Mouse (Mus musculus): ENCODE data around the gene Mmp25.
"Not testable (repeated sequence)": the region's sequence is repeated elsewhere in the genome, so short reads cannot be mapped to it uniquely, and the experiment has no call there.

The Mmp25 gene

GRCm38 (mm10) chr17:23601836-23602585 lies 43.1 kb downstream of the Mmp25 start:
- DNase-seq (ENCODE audit: extremely low read depth, low read depth, low spot score) = no peak

GRCm38 (mm10) chr17:23600641-23601622 lies 44.1 kb downstream of the Mmp25 start, which contains the start of gene Zscan10:
Zscan10 (plus strand) TSS chr17:23600856.
- DNase-seq (ENCODE audit: extremely low read depth, low read depth, low spot score) = no peak

- no peak for DNase-seq (ENCODE audit: extremely low read depth, low read depth, low spot score)
Observed at GRCm38 (mm10) chr17:23599605-23600063, 45.4 kb downstream of the Mmp25 start.

- peak; percentile 80 for DNase-seq (ENCODE audit: extremely low read depth, low read depth, low spot score)
Observed at GRCm38 (mm10) chr17:23598582-23599552, 46.2 kb downstream of the Mmp25 start, which contains the start of gene Zfp13. Zfp13 (minus strand) TSS chr17:23599487.

GRCm38 (mm10) chr17:23595139-23595538 lies 49.9 kb downstream of the Mmp25 start:
- DNase-seq (ENCODE audit: extremely low read depth, low read depth, low spot score) = not testable (repeated sequence)

- no peak for DNase-seq (ENCODE audit: extremely low read depth, low read depth, low spot score)
Observed at GRCm38 (mm10) chr17:23592926-23593300, 52.2 kb downstream of the Mmp25 start.

GRCm38 (mm10) chr17:23592208-23592925 lies 52.7 kb downstream of the Mmp25 start:
- DNase-seq (ENCODE audit: extremely low read depth, low read depth, low spot score) = peak; percentile 61

- DNase-seq (ENCODE audit: extremely low read depth, low read depth, low spot score) = no peak
Observed at GRCm38 (mm10) chr17:23587253-23587652, 57.8 kb downstream of the Mmp25 start.

GRCm38 (mm10) chr17:23585721-23586491 lies 59.2 kb downstream of the Mmp25 start:
- no peak for DNase-seq (ENCODE audit: extremely low read depth, low read depth, low spot score)

- DNase-seq (ENCODE audit: extremely low read depth, low read depth, low spot score) = no peak
Observed at GRCm38 (mm10) chr17:23584786-23585185, 60.3 kb downstream of the Mmp25 start.
